Mouse (Mus musculus) cerebellum, adult 2 months (tissue): ENCODE results near the gene Fubp1. TPM values are rescaled to one million over a fixed set of nuclear protein-coding genes. Genes with fewer than 3 reads are reported as not detected.
"Not testable (repeated sequence)": the region's sequence is repeated elsewhere in the genome, so short reads cannot be mapped to it uniquely, and the experiment has no call there.

Source experiments
- DNase-seq, 2 experiments: peaks; one replicate each; pipeline ENCODE4 v3.0.0; 2021
- H3K27ac ChIP-seq: fragments of 200-500 bp; 2 replicates; pipeline ENCODE4 v1.5.1; 2012; ENCODE audit warnings: low read length, control low read depth, inconsistent platforms; ENCODE audit not compliant: insufficient read depth
- H3K27me3 ChIP-seq: fragments of 200-500 bp; 2 replicates; pipeline ENCODE4 v1.6.1; 2012; ENCODE audit warnings: inconsistent platforms, mild to moderate bottlenecking, low read length, moderate library complexity; ENCODE audit not compliant: control insufficient read depth, insufficient read depth
- H3K4me1 ChIP-seq: fragments of 200-500 bp; 2 replicates; pipeline ENCODE4 v1.6.1; 2011; ENCODE audit warnings: low read length; ENCODE audit not compliant: control insufficient read depth, insufficient read depth
- H3K4me3 ChIP-seq: fragments of 200-500 bp; replicated peaks from 2 replicates; pipeline ENCODE3; 2011; ENCODE audit warnings: mild to moderate bottlenecking, low read depth, low read length, control low read depth; ENCODE audit not compliant: insufficient read depth
- CTCF ChIP-seq: fragments of 200-500 bp; IDR thresholded peaks from 2 replicates; pipeline ENCODE4 v1.5.1; 2011; ENCODE audit warnings: low read depth, mild to moderate bottlenecking, control low read depth, low read length, moderate library complexity, borderline replicate concordance; ENCODE audit not compliant: insufficient read depth
- POLR2A ChIP-seq: fragments of 200-500 bp; IDR thresholded peaks from 2 replicates; pipeline ENCODE4 v1.6.1; 2011; ENCODE audit warnings: low read length, control low read depth, borderline replicate concordance; ENCODE audit not compliant: insufficient read depth
- WGBS: fragments of 180-500 bp; shearing (Covaris S2); methylation state at CpG from one replicate; pipeline ENCODE4 v1.1.7; 2018; 5-methylcytosine and 5-hydroxymethylcytosine counted together
- polyA plus RNA-seq: library from polyadenylated mRNA; depleted of rRNA; stranded (reverse); fragments of >200 nt; gene quantifications from 2 replicates; pipeline ENCODE4 v1.2.3, GENCODE M21; 2012

Gene Fubp1
- polyA plus RNA-seq, 1 experiment: 94.5 TPM

DNA sequence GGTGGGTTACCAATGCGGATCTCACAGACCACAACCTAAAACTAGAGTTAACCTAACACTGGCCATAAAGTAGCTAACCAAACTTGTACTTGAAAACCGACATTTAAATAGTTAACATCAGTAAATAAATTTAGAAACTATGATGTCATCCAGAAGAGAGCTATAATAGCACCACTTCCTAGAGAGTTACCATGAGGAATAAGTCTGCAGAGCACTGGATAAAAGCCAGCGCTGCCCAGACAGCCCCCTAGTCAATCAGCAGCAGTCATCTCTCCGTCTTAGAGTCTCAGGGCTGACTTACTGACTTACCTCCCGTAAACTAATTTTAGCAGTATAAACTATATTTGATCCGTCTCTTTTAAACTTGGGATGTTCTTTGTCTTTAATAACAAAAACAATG, 24.1 kb upstream of the Fubp1 start:
- Histone ChIP-seq H3K27me3 (no peaks in the 10 kb centered on the region), H3K4me1 (peaks cover 3% of the 10 kb centered on the region; the same call in 1 of the 2 replicates), H3K4me3 (no peak overlapping the region), H3K27ac (no peak overlapping the region)
- no peak for TF ChIP-seq POLR2A
- no peak for TF ChIP-seq CTCF
- 88% methylated on average over 6 of the region's 6 CpGs for WGBS
- no peak for DNase-seq

DNA sequence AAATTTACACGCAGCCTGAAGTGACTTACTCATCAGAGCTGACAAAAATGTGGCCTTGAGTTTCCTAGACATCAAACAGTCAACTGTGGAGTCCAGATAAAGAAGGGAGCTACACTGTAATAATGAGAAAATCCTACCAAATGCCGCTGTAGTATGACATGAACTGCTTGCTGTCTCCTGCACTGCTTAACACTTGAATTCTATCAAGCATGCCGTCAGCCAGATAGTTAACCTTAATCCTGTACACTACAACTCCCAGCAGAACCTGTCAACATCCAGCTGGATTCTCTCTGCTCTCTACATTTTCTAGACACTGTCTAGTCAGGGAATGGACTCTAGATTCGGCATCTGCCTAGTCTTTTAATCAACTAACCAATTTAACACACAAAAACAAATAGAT, 20.9 kb upstream of the Fubp1 start:
- H3K4me3 ChIP-seq: no peak overlapping the region
- TF ChIP-seq CTCF: no peak
- H3K27me3 ChIP-seq: no peaks in the 10 kb centered on the region
- H3K27ac ChIP-seq: no peak overlapping the region
- 53% methylated on average over 4 of the region's 4 CpGs for WGBS
- peaks cover 3% of the 10 kb centered on the region; the same call in 1 of the 2 replicates for H3K4me1 ChIP-seq
- DNase-seq: no peak

DNA sequence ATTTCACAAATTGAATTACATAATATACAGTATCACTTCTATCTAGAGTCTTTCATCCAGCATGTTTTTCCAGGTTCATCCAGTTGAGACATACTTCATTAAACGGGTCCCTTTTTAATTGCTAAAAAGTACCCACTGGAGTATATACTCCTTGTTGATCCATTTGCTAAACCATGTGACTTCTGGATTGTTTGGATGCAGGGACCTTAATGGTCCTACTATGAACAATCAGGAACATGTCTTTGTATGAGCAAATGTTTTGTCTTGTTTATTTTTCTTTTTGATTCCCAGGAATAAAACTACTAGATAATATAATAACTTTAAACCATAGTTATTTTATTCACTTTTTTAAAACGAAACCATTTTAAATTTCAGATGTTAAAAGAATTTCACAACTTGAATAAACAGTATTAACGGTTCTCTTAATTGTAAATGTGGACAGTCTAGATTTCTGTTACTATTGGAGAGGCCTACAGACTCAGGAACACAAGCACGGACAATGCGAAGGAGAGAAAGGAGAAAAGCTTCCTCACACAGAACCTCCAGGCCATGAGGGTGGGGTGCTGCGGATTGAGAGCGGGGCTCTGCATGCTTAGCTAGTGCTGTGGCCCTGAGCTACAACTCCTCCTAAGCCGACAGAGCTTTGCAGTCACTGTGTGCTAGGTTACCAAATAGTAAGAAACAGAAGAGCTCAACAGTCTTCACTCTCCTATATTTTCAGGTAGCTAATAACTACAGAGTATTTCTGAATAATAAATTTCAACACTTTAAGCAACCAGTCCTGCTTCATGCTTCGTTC, 19.3 kb upstream of the Fubp1 start:
- no peak for DNase-seq
- WGBS: 39% methylated on average over 9 of the region's 9 CpGs
- no peak for TF ChIP-seq POLR2A

DNA sequence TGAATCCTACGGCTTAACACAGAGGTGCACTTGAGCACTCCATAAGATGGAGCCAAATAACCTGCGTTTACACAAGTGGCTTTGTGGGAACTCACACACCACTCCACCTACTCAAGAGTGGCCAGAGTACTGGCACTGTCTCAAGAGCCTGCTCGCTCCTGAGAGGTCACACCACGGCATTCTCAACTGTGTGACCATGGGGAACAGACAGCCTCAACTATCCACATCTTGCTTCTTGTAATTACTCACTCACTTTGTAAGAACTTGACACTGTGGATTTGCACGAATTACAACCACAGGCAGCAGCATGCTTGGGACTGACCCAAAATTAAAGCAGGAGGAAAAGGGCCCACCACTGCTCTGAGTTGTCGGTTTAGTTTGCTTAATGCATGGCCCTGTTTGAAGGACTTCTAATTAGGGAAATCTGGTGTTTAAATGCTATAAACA, 18.4 kb upstream of the Fubp1 start:
- Histone ChIP-seq H3K27ac (no peak overlapping the region), H3K4me1 (peaks cover 3% of the 10 kb centered on the region; the same call in 1 of the 2 replicates), H3K27me3 (no peaks in the 10 kb centered on the region), H3K4me3 (peak overlapping the region; percentile 82)
- TF ChIP-seq POLR2A: no peak
- no peak for TF ChIP-seq CTCF
- 1% methylated on average over 6 of the region's 6 CpGs for WGBS
- peak; percentile 39 to 44 for DNase-seq

More for the DNA sequence above, 19.3 kb upstream of the Fubp1 start:
- Histone ChIP-seq H3K4me1 (peaks cover 3% of the 10 kb centered on the region; the same call in 1 of the 2 replicates), H3K27ac (no peak overlapping the region), H3K27me3 (no peaks in the 10 kb centered on the region), H3K4me3 (peak overlapping the region; percentile 48)

DNA sequence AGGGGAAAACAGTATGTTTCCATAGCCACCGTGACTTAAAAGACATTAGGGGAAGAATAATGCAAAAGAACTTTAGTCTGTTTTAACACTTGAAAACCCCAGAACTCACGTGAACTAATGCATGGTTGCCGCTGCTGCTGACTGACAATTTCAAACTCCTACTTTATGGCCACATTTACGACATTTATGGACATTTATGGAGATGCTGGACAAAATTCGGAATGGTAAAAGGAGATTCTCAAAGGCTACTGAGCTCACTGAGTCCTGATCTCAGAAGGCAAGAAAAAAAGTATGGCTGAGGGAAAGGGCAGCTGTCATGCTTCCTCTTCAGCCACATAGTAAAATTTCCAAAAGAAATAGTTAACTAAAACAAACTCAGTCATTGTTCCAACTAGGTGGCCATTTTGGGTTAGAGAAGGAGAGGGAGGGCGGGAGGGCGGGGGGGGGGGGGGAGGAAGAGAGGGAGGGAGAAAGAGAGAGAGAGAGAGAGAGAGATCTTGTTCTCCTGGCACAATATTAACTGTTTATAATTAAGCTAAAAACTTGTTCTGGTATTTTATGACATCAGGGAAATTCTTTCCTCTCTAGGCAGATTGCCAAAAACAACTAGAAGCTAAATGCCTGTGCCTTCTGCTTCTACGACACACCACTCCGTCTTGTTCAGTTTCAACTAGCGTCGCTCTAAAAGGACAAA, 17.8 kb upstream of the Fubp1 start:
- TF ChIP-seq POLR2A: no peak
- TF ChIP-seq CTCF: no peak
- DNase-seq: peak in 1 of 2 experiments; percentile 46
- Histone ChIP-seq H3K27me3 (no peaks in the 10 kb centered on the region), H3K4me1 (peaks cover 3% of the 10 kb centered on the region; the same call in 1 of the 2 replicates), H3K27ac (no peak overlapping the region), H3K4me3 (peak overlapping the region; percentile 95)
- WGBS: 5% methylated on average over 11 of the region's 11 CpGs

DNA sequence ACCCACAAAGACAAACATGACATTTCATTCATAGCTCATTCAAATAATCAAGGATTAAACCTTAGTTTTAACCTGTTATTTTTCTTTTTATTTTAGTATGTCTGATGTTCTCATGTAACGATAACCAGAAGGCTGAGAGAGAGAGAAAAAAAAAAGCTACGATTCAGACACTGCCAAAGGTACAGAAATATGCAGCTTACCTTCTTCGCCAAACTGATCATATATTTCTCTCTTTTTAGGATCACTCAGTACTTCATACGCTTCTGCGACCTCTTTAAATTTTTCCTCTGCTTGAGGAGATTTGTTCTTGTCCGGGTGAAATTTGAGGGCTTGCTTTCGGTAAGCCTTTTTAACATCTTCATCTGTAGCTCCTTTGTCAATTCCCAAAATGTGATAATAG, 17.0 kb upstream of the Fubp1 start:
- TF ChIP-seq POLR2A (no peak), CTCF (no peak)
- H3K4me1 ChIP-seq: peaks cover 3% of the 10 kb centered on the region; the same call in 1 of the 2 replicates
- under 1% methylated on average over 7 of the region's 7 CpGs for WGBS

DNA sequence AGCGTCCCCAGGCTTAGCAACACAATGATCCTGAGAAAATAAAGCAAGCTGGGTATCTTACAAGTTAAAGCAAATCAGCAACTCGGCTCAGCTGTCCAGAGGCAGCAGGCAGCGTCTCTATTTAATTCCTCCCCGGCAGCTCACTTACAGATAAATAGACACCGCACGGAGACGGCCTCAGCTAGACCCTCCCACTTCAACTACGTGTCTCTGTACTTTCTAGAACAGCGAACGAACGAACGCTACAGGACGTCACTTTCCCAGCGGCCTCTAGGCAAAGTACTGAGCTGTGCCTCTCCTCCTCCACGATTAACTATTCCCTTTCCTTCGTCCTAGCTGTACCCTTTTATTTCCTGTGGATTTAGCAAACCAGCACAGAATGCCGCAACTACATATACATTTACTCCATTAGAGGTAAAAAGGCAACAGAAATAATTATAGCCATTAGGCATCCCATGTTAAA, 16.6 kb upstream of the Fubp1 start:
- TF ChIP-seq CTCF (no peak), POLR2A (peak; percentile 88; the same call in 1 of the 2 replicates)
- Histone ChIP-seq H3K4me3 (peak overlapping the region; percentile 95), H3K27me3 (no peaks in the 10 kb centered on the region), H3K27ac (peak overlapping the region; percentile 29; the same call in 1 of the 2 replicates), H3K4me1 (peaks cover 1% of the 10 kb centered on the region; the same call in 1 of the 2 replicates)
- peak; percentile 84 to 91 for DNase-seq
- WGBS: under 1% methylated on average over 17 of the region's 17 CpGs

More for the DNA sequence above, 17.0 kb upstream of the Fubp1 start:
- H3K27me3 ChIP-seq: no peaks in the 10 kb centered on the region
- peak overlapping the region; percentile 29; the same call in 1 of the 2 replicates for H3K27ac ChIP-seq
- H3K4me3 ChIP-seq: peak overlapping the region; percentile 95
- DNase-seq: no peak

DNA sequence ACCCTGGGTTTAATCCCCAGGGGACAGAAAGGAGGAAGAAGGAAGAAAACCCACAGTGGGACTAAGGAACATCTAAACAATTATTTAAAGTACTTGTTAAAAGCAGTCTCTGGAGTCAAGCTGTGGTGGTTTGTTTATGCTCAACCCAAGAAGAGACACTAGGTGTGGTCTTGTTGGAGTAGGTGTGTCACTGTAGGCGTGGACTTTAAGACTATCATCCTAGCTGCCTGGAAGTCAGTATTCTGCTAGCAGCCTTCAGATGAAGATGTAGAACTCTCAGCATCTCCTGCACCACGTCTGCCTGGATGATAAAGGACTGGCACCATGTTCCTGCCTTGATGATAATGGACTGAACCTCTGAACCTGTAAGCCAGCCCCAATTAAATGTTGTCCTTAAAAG, 13.0 kb upstream of the Fubp1 start:
- not testable (repeated sequence) for H3K4me1 ChIP-seq, DNase-seq, H3K4me3 ChIP-seq, H3K27me3 ChIP-seq, H3K27ac ChIP-seq
- WGBS: 50% methylated on average over 2 of the region's 2 CpGs
